Comparison of ENCODE assay signal across 16 mouse cellular contexts in the genomic region with DNA sequence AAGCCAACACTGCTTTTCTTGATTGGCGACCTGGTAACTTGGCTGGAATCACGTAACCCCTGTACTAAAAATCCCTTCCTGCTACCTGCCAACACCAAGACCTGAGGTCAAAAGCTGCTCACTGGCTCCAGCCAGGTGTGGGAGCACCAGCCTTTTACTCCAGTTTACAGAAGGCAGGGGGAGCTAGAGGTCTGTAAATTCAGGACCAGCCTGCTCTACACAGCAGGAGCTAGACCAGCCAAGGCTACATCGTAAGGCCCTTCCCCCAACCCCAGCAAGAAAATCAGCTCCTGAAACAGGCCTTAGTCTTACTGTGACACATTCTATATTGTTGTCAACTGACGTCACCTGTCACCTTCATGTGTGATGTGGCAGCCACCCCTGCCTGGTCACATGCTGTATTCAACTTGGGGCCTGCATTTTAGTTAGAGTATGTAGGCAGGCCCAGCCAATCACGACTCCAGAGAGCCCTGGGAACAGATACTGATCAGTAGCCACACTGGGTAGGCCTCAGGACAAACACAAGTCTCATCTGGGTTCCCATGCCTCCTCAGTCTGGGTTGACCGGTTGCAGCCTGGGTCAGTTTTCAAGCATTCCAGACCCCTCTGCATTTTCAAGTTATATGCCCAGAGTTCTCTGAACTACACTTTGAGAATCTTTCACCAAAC. TPM values are rescaled to one million over a fixed set of nuclear protein-coding genes. Genes with fewer than 3 reads are reported as not detected.
DNase-seq lines count a peak whose midpoint lies in the region; ATAC-seq and TF ChIP-seq lines count a peak whose summit lies in the region.
"Had no signal": no experiment of that assay in that cellular context is flagged by ENCODE, and none has a peak within 500 bp of the region (broad histone marks: within the 10 kb centered on the region; RNA-seq: fewer than 3 reads in every experiment).

No protein-coding gene starts in this region.

- no peaks in the 10 kb centered on the region for H3K36me3 ChIP-seq in spleen, adult 2 months (ENCODE audit: control insufficient read depth, insufficient read depth, low read length)
- peaks cover 42% of the 10 kb centered on the region for H3K36me3 ChIP-seq in G1E (replicated peaks)
- H3K36me3 ChIP-seq in liver, embryonic 13.5 days, result peaks cover 14% of the 10 kb centered on the region; the same call in 1 of the 2 replicates
- peaks cover 14% of the 10 kb centered on the region for H3K36me3 ChIP-seq in forebrain, embryonic 15.5 days
- H3K36me3 ChIP-seq in midbrain, embryonic 10.5 days, result peaks cover 45% of the 10 kb centered on the region

- no peak overlapping the region for H3K4me3 ChIP-seq in spleen, adult 2 months (ENCODE audit: extremely low read depth, insufficient read depth, insufficient read length)
- no peak overlapping the region for H3K4me3 ChIP-seq in G1E (ENCODE audit: low read depth, low read length)
- no peak overlapping the region for H3K4me3 ChIP-seq in liver, embryonic 13.5 days (replicated peaks)
- no peak overlapping the region for H3K4me3 ChIP-seq in forebrain, embryonic 15.5 days
- no peak overlapping the region for H3K4me3 ChIP-seq in midbrain, embryonic 10.5 days
- H3K4me3 ChIP-seq: left cerebral cortex, adult 2 months; megakaryocyte, embryonic 14.5 days; myocyte had no signal

- TF ChIP-seq POLR2A in spleen, adult 2 months (IDR thresholded peaks at IDR 0.05; ENCODE audit: low read depth, low read length), result no peak

- no peaks in the 10 kb centered on the region for H3K9me3 ChIP-seq in G1E (replicated peaks)
- H3K9me3 ChIP-seq in liver, embryonic 13.5 days (replicated peaks), result no peaks in the 10 kb centered on the region
- H3K9me3 ChIP-seq in forebrain, embryonic 15.5 days, result no peaks in the 10 kb centered on the region
- no peaks in the 10 kb centered on the region for H3K9me3 ChIP-seq in midbrain, embryonic 10.5 days (replicated peaks)

- H3K4me2 ChIP-seq in liver, embryonic 13.5 days, result no peak overlapping the region
- H3K4me2 ChIP-seq in forebrain, embryonic 15.5 days (replicated peaks), result no peak overlapping the region

- no peak overlapping the region for H3K9ac ChIP-seq in liver, embryonic 13.5 days
- H3K9ac ChIP-seq in forebrain, embryonic 15.5 days (replicated peaks), result no peak overlapping the region

- WGBS in spleen, adult 2 months, result 92% methylated on average over 6 of the region's 6 CpGs
- 65% methylated on average over 6 of the region's 6 CpGs for WGBS in liver, embryonic 13.5 days (ENCODE audit: insufficient replicate concordance)
- WGBS in forebrain, embryonic 15.5 days, result 80% methylated on average over 6 of the region's 6 CpGs
- 83% methylated on average over 6 of the region's 6 CpGs for WGBS in midbrain, embryonic 10.5 days

- no peaks in the 10 kb centered on the region for H3K27me3 ChIP-seq in spleen, adult 2 months (ENCODE audit: control insufficient read depth, insufficient read depth, low read length)
- no peaks in the 10 kb centered on the region for H3K27me3 ChIP-seq in G1E (ENCODE audit: insufficient read depth, low read length)
- no peaks in the 10 kb centered on the region for H3K27me3 ChIP-seq in liver, embryonic 13.5 days
- no peaks in the 10 kb centered on the region for H3K27me3 ChIP-seq in forebrain, embryonic 15.5 days
- no peaks in the 10 kb centered on the region for H3K27me3 ChIP-seq in midbrain, embryonic 10.5 days (ENCODE audit: low read depth, poor library complexity, severe bottlenecking)
- H3K27me3 ChIP-seq: megakaryocyte, embryonic 14.5 days; Patski had no signal

- peak in 1 of 2 experiments; percentile 32 for DNase-seq in spleen, adult 2 months (ENCODE audit: low read depth in 1 of 2, low spot score in 2 of 2)
- DNase-seq in spleen, postnatal 14 days (ENCODE audit: low spot score in 2 of 2), result no peak
- no peak for DNase-seq in G1E (ENCODE audit: low spot score)
- no peak for DNase-seq in liver, embryonic 13.5 days
- peak; percentile 12 for DNase-seq in yolk sac, embryonic 10.5 days (ENCODE audit: low spot score)
- no peak for DNase-seq in midbrain, embryonic 10.5 days (ENCODE audit: low spot score)
- DNase-seq: adrenal gland, postnatal 25 days; embryo, embryonic 11 days; heart, adult 11 months; kidney, postnatal 36 days had no signal

- peak; percentile 33; the same call in 1 of the 2 replicates for TF ChIP-seq CTCF in spleen, adult 2 months (IDR thresholded peaks at IDR 0.05; ENCODE audit: extremely low read depth, insufficient read depth, insufficient read length, insufficient replicate concordance)
- no peak for TF ChIP-seq CTCF in G1E (IDR thresholded peaks at IDR 0.05; ENCODE audit: low read depth, low read length)

- ATAC-seq in G1E (ENCODE audit: extremely low read depth, insufficient number of reproducible peaks, low FRiP score, poor library complexity, severe bottlenecking), result peak; percentile 15; the same call in 1 of the 2 replicates
- ATAC-seq in liver, embryonic 13.5 days (ENCODE audit: low read depth), result peak; percentile 55
- ATAC-seq in forebrain, embryonic 15.5 days (replicated peaks), result no peak
- ATAC-seq: Patski had no signal

- peaks cover 2% of the 10 kb centered on the region; the same call in 1 of the 2 replicates for H3K4me1 ChIP-seq in spleen, adult 2 months (ENCODE audit: control insufficient read depth, insufficient read depth, insufficient read length)
- H3K4me1 ChIP-seq in G1E (ENCODE audit: insufficient read depth, low read depth, low read length), result no peaks in the 10 kb centered on the region
- H3K4me1 ChIP-seq in liver, embryonic 13.5 days (replicated peaks), result peaks cover 6% of the 10 kb centered on the region
- H3K4me1 ChIP-seq in forebrain, embryonic 15.5 days, result no peaks in the 10 kb centered on the region
- H3K4me1 ChIP-seq in midbrain, embryonic 10.5 days, result no peaks in the 10 kb centered on the region

- H3K27ac ChIP-seq in spleen, adult 2 months (ENCODE audit: insufficient read depth, low read length), result no peak overlapping the region
- H3K27ac ChIP-seq in liver, embryonic 13.5 days, result no peak overlapping the region
- no peak overlapping the region for H3K27ac ChIP-seq in forebrain, embryonic 15.5 days (replicated peaks)
- no peak overlapping the region for H3K27ac ChIP-seq in midbrain, embryonic 10.5 days (replicated peaks)
- H3K27ac ChIP-seq: left cerebral cortex, adult 2 months had no signal

RNA-seq across cellular contexts. Expression of gene Armc9, which starts 34.6 kb away (rescaled TPM):
- 2.7 and 2.9 TPM in 2 replicates for polyA plus RNA-seq in spleen, adult 2 months (2012; rRNA removed)
- total RNA-seq in G1E (2014; fragmentation: Nextera tagmentation), result 11.2 and 15.0 TPM in 2 replicates
- total RNA-seq in G1E (2017), result 8.0 and 12.3 TPM in 2 replicates
- 4.0 and 4.8 TPM in 2 replicates for polyA plus RNA-seq in G1E (2012)
- 11.7 and 12.8 TPM in 2 replicates for polyA plus RNA-seq in liver, embryonic 13.5 days (2015; fragmentation: Nextera tagmentation; extraction: Ambion mirVana)
- 34.6 and 35.1 TPM in 2 replicates for polyA plus RNA-seq in forebrain, embryonic 15.5 days (2015; fragmentation: Nextera tagmentation; extraction: Ambion mirVana)
- polyA plus RNA-seq in midbrain, embryonic 10.5 days (2016; fragmentation: Nextera tagmentation; extraction: Ambion mirVana), result 41.3 and 41.6 TPM in 2 replicates

RNA-seq across cellular contexts. Expression of gene Gm21972, which starts 55.7 kb away (rescaled TPM):
- polyA plus RNA-seq in spleen, adult 2 months (2012; rRNA removed), result 0.15 TPM in 1 of 2 replicates, not detected in the other
- total RNA-seq in G1E (2014; fragmentation: Nextera tagmentation) (8.2 and 15.5 TPM in 2 replicates), G1E (2017) (9.3 and 17.7 TPM in 2 replicates)
- polyA plus RNA-seq in G1E (2012), result 9.2 and 10.7 TPM in 2 replicates
- polyA plus RNA-seq in liver, embryonic 13.5 days (2015; fragmentation: Nextera tagmentation; extraction: Ambion mirVana), result 0.15 and 0.45 TPM in 2 replicates
- polyA plus RNA-seq in forebrain, embryonic 15.5 days (2015; fragmentation: Nextera tagmentation; extraction: Ambion mirVana), result 0.32 TPM in 1 of 2 replicates, not detected in the other
- polyA plus RNA-seq in midbrain, embryonic 10.5 days (2016; fragmentation: Nextera tagmentation; extraction: Ambion mirVana), result 0.22 and 0.27 TPM in 2 replicates
- polyA plus RNA-seq: liver, embryonic 16.5 days had no signal
